Mouse (Mus musculus): Measurements from ENCODE around the gene Bdp1. TPM values are rescaled to one million over a fixed set of nuclear protein-coding genes. Genes with fewer than 3 reads are reported as not detected.

Gene Bdp1
- total RNA-seq, 4 experiments from 2014 or later: 33.5 to 48.0 (median 45.6) TPM

- DNase-seq (ENCODE audit: low spot score in 2 of 2): peak; percentile 73 to 82
These were observed 102.1 kb downstream of the Bdp1 start for GRCm38 (mm10) chr13:100001790-100002196.

- no peak for DNase-seq (ENCODE audit: low spot score in 2 of 2)
These were observed 104.8 kb downstream of the Bdp1 start for GRCm38 (mm10) chr13:99999078-99999477.

GRCm38 (mm10) chr13:99998099-99998498, 105.8 kb downstream of the Bdp1 start:
- no peak for DNase-seq (ENCODE audit: low spot score in 2 of 2)

GRCm38 (mm10) chr13:99989592-99989991, 114.3 kb downstream of the Bdp1 start:
- no peak for DNase-seq (ENCODE audit: low spot score in 2 of 2)

GRCm38 (mm10) chr13:99983320-99983719, 120.5 kb downstream of the Bdp1 start:
- DNase-seq (ENCODE audit: low spot score in 2 of 2): no peak

GRCm38 (mm10) chr13:99979406-99979805, 124.5 kb downstream of the Bdp1 start:
- DNase-seq (ENCODE audit: low spot score in 2 of 2): no peak

GRCm38 (mm10) chr13:99970089-99970488, 133.8 kb downstream of the Bdp1 start:
- no peak for DNase-seq (ENCODE audit: low spot score in 2 of 2)

Other genes starting within 250 kb of the Bdp1 start
- 1 to 10 TPM; 1.9 to 3.2 (median 2.3) TPM for gene Cartpt, start 203.0 kb downstream of the Bdp1 start, total RNA-seq (2022)
- 10 to 100 TPM; 27.8 to 37.0 (median 29.8) TPM for gene Mccc2, start 88.4 kb downstream of the Bdp1 start, total RNA-seq (2022)
- 10 to 100 TPM in 2 of 4 experiments, 1 to 10 TPM in 2; 8.5 to 13.2 (median 11.4) TPM for gene Serf1, start 3.9 kb upstream of the Bdp1 start, total RNA-seq (2022)
- gene Smn1, start 20.8 kb upstream of the Bdp1 start, total RNA-seq (2022): 10 to 100 TPM; 36.1 to 57.4 (median 38.8) TPM
- gene Naip2, start 98.0 kb upstream of the Bdp1 start, total RNA-seq (2022): 1 to 10 TPM in 2 of 4 experiments, under 1 TPM in 2; 0.43 to 4.5 (median 2.3) TPM
- 1 to 10 TPM in 2 of 4 experiments, under 1 TPM in 2; 0.37 to 2.8 (median 1.7) TPM for gene Naip5, start 142.3 kb upstream of the Bdp1 start, total RNA-seq (2022)
- gene Naip6, start 213.6 kb upstream of the Bdp1 start, total RNA-seq (2022): 1 to 10 TPM in 2 of 4 experiments, under 1 TPM in 2; 0.06 to 2.3 (median 1.0) TPM